Mouse (Mus musculus) cortical plate, adult 2 months (tissue): ENCODE data around the gene Lhfp.
A peak's percentile ranks its signal among the peaks of the same experiment; 100 is the strongest.

Experiments used
- CTCF ChIP-seq: fragments of 200-500 bp; IDR thresholded peaks from 2 replicates; pipeline ENCODE4 v1.5.1; 2011; ENCODE audit warnings: mild to moderate bottlenecking, control low read depth, low read length; ENCODE audit not compliant: insufficient read depth; ENCODE audit errors: extremely low read depth
- POLR2A ChIP-seq: fragments of 200-500 bp; IDR thresholded peaks from 2 replicates; pipeline ENCODE4 v1.6.1; 2011; ENCODE audit warnings: mild to moderate bottlenecking, low read length, control low read depth; ENCODE audit not compliant: insufficient read depth; ENCODE audit errors: extremely low read depth

DNA sequence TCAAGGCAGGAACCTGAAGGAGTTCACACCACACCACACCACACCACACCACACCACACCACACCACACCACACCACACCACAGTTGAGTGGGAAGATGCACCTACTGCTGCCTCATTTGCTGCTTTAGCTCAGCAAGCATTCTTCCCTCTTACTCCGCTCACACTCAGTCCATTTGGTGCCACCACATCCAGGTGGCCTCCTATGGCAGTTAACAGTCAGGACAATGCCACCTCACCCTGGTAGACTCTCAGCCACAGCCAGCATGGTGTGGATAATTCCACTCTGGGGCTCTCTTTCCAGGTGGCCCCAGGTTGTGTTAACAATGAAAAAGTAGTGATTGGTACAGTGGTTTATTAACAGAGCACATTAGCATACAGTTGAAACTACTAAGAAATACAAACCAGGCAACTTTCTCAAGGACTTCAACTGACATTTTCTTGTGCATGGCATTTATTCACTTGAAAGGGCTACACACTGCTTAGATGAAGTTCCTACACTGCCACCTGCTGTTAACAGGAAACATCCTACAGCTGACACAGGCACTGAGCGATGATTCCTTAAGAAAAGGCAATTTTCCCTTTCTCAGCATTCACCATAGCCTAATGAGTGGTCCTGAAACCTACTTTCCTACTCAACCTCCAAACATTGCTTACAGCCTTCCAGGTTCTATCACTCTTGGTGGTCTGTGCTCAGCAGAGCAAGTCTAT, 36.8 kb upstream of the Lhfp start:
- TF ChIP-seq POLR2A = no peak
- TF ChIP-seq CTCF = peak; percentile 71
